Mouse (Mus musculus): ENCODE measurements around the gene Nt5c2. TPM values are rescaled to one million over a fixed set of nuclear protein-coding genes. Genes with fewer than 3 reads are reported as not detected.

Nt5c2 gene
- total RNA-seq, 2 experiments from 2014 or later, result 64.9 to 75.1 TPM

Other genes with a start within 250 kb of the Nt5c2 start
- gene Ina, start 455 bp downstream of the Nt5c2 start, total RNA-seq (2021), result not detected
- 1 to 10 TPM; 2.8 to 2.9 TPM for gene Pcgf6, start 35.8 kb upstream of the Nt5c2 start, total RNA-seq (2021)
- 1 to 10 TPM; 3.6 to 3.8 TPM for gene Taf5, start 52.6 kb upstream of the Nt5c2 start, total RNA-seq (2021)
- gene Usmg5, start 75.5 kb upstream of the Nt5c2 start, total RNA-seq (2021), result 1,000 to 10,000 TPM; 2,083 to 2,242 TPM
- gene Pdcd11, start 75.6 kb upstream of the Nt5c2 start, total RNA-seq (2021), result 10 to 100 TPM; 11.7 to 12.3 TPM
- 1 to 10 TPM; 4.1 to 5.2 TPM for gene Calhm2, start 123.1 kb upstream of the Nt5c2 start, total RNA-seq (2021)
- gene Calhm1, start 129.1 kb upstream of the Nt5c2 start, total RNA-seq (2021), result not detected
- not detected for gene Calhm3, start 142.6 kb upstream of the Nt5c2 start, total RNA-seq (2021)
- gene Neurl1a, start 163.7 kb upstream of the Nt5c2 start, total RNA-seq (2021), result 1 to 10 TPM in 1 of 2 experiments, under 1 TPM in 1; 0.69 to 1.0 TPM

Measured in heart, postnatal 14 days (tissue).